Mouse (Mus musculus) kidney, embryonic 16.5 days (tissue): ENCODE data around the gene Zfp980. TPM values are rescaled to one million over a fixed set of nuclear protein-coding genes. Genes with fewer than 3 reads are reported as not detected.
"Not testable (repeated sequence)": the region's sequence is repeated elsewhere in the genome, so short reads cannot be mapped to it uniquely, and the experiment has no call there.

Experiments used
- ATAC-seq: fragments of 200-750 bp; cut with Nextera tagmentation; 2 replicates; pipeline ENCODE4 v1.8.0; 2017; ENCODE audit warnings: moderate TSS enrichment; ENCODE audit not compliant: low FRiP score, low TSS enrichment
- H3K27ac ChIP-seq: fragments of 300-500 bp; sonication (generic); 2 replicates; pipeline ENCODE4 v1.5.1; 2014; ENCODE audit warnings: low read length
- H3K27me3 ChIP-seq: fragments of 300-500 bp; sonication (generic); 2 replicates; pipeline ENCODE4 v1.6.1; 2014; ENCODE audit warnings: low read length, control low read depth, mixed read lengths; ENCODE audit not compliant: insufficient read depth
- H3K36me3 ChIP-seq: fragments of 300-500 bp; sonication (generic); 2 replicates; pipeline ENCODE4 v1.6.1; 2014; ENCODE audit warnings: low read length, control low read depth, mixed read lengths; ENCODE audit not compliant: insufficient read depth
- H3K4me1 ChIP-seq: fragments of 300-500 bp; sonication (generic); 2 replicates; pipeline ENCODE4 v1.6.1; 2014; ENCODE audit warnings: low read length, control low read depth, mixed read lengths; ENCODE audit not compliant: insufficient read depth
- H3K4me2 ChIP-seq: fragments of 300-500 bp; sonication (generic); replicated peaks from 2 replicates; pipeline ENCODE4 v1.6.1; 2014; ENCODE audit warnings: low read depth, low read length
- H3K4me3 ChIP-seq: fragments of 300-500 bp; sonication (generic); 2 replicates; pipeline ENCODE4 v1.5.1; 2014; ENCODE audit warnings: mild to moderate bottlenecking, low read length
- H3K9ac ChIP-seq: fragments of 300-500 bp; sonication (generic); replicated peaks from 2 replicates; pipeline ENCODE4 v1.6.1; 2014; ENCODE audit warnings: low read length
- H3K9me3 ChIP-seq: fragments of 300-500 bp; sonication (generic); 2 replicates; pipeline ENCODE4 v1.6.1; 2016; ENCODE audit warnings: low read length, control low read depth
- WGBS: fragments of 180-500 bp; shearing (Covaris S2); extraction: QIAGEN DNeasy Blood & Tissue Kit; methylation state at CpG from one replicate; pipeline ENCODE4 v1.1.7; 2014; 5-methylcytosine and 5-hydroxymethylcytosine counted together
- polyA plus RNA-seq: library from polyadenylated mRNA; unstranded; fragments of >200 nt; fragmentation: Nextera tagmentation; extraction: Ambion mirVana; gene quantifications from 2 replicates; pipeline ENCODE4 v1.2.1, GENCODE M21; 2015

The Zfp980 gene
- polyA plus RNA-seq, 1 experiment from 2014 or later: not detected

- not testable (repeated sequence) for H3K4me3 ChIP-seq, ATAC-seq
- no CpG with 5 or more reads among the region's 30 CpGs for WGBS
Observed at GRCm38 (mm10) chr4:145745645-145745991, 75.1 kb downstream of the Zfp980 start.

More at GRCm38 (mm10) chr4:145745645-145745991, 75.1 kb downstream of the Zfp980 start:
- not testable (repeated sequence) for H3K9ac ChIP-seq, H3K4me2 ChIP-seq, H3K27ac ChIP-seq, H3K36me3 ChIP-seq, H3K9me3 ChIP-seq, H3K4me1 ChIP-seq, H3K27me3 ChIP-seq

Other genes with a start within 250 kb of the Zfp980 start
- gene Zfp990, start 159.9 kb upstream of the Zfp980 start, polyA plus RNA-seq: 0.06 and 0.13 TPM in 2 replicates
- gene Gm13212, start 85.5 kb upstream of the Zfp980 start, polyA plus RNA-seq: 2.2 and 3.3 TPM in 2 replicates
- gene Zfp986, start 198.1 kb downstream of the Zfp980 start, polyA plus RNA-seq: not detected in 2 replicates